Mouse (Mus musculus): ENCODE measurements around the gene Meis2.
A peak's percentile ranks its signal among the peaks of the same experiment; 100 is the strongest.

The Meis2 gene

GRCm38 (mm10) chr2:116065570-116066005 is at the start of gene Meis2:
Gene Meis2, minus strand, starts transcription at chr2:116065839.
- peak in 1 of 2 experiments; percentile 16 for DNase-seq

GRCm38 (mm10) chr2:116106194-116106593 is 40.6 kb upstream of the Meis2 start:
- DNase-seq, result no peak

GRCm38 (mm10) chr2:116105179-116105578 is 39.5 kb upstream of the Meis2 start:
- DNase-seq, result no peak

GRCm38 (mm10) chr2:116103411-116103996 is 37.9 kb upstream of the Meis2 start:
- no peak for DNase-seq

GRCm38 (mm10) chr2:116101221-116101620 is 35.6 kb upstream of the Meis2 start:
- DNase-seq, result peak in 1 of 2 experiments; percentile 3

GRCm38 (mm10) chr2:116080961-116081360 is 15.3 kb upstream of the Meis2 start:
- DNase-seq, result no peak

GRCm38 (mm10) chr2:116078841-116079240 is 13.2 kb upstream of the Meis2 start:
- no peak for DNase-seq

GRCm38 (mm10) chr2:116077716-116078115 is 12.1 kb upstream of the Meis2 start:
- no peak for DNase-seq

GRCm38 (mm10) chr2:116076752-116077480 is 11.3 kb upstream of the Meis2 start:
- no peak for DNase-seq

GRCm38 (mm10) chr2:116075902-116076301 is 10.3 kb upstream of the Meis2 start:
- no peak for DNase-seq

GRCm38 (mm10) chr2:116075477-116075876 is 9.8 kb upstream of the Meis2 start:
- DNase-seq, result no peak

GRCm38 (mm10) chr2:116074726-116075440 is 9.2 kb upstream of the Meis2 start:
- DNase-seq, result no peak

GRCm38 (mm10) chr2:116074061-116074460 is 8.4 kb upstream of the Meis2 start:
- DNase-seq, result no peak

GRCm38 (mm10) chr2:116073311-116073904 is 7.8 kb upstream of the Meis2 start:
- DNase-seq, result no peak

GRCm38 (mm10) chr2:116072706-116073105 is 7.1 kb upstream of the Meis2 start:
- DNase-seq, result no peak

GRCm38 (mm10) chr2:116072321-116072640 is 6.6 kb upstream of the Meis2 start:
- DNase-seq, result no peak

- no peak for DNase-seq
Observed at GRCm38 (mm10) chr2:116071571-116072320, 6.1 kb upstream of the Meis2 start.

- DNase-seq, result no peak
Observed at GRCm38 (mm10) chr2:116070614-116071425, 5.2 kb upstream of the Meis2 start.

GRCm38 (mm10) chr2:116069451-116070225 is 4.0 kb upstream of the Meis2 start:
- no peak for DNase-seq

- no peak for DNase-seq
Observed at GRCm38 (mm10) chr2:116068901-116069300, 3.3 kb upstream of the Meis2 start.

GRCm38 (mm10) chr2:116068461-116068860 is 2.8 kb upstream of the Meis2 start:
- DNase-seq, result no peak
